Comparison of ENCODE assay signal across 8 mouse cellular contexts in genomic region chr2:26570034-26570433, GRCm38 (mm10). TPM values are rescaled to one million over a fixed set of nuclear protein-coding genes. Genes with fewer than 3 reads are reported as not detected.
A peak's percentile ranks its signal among the peaks of the same experiment; 100 is the strongest.
DNase-seq lines count a peak whose midpoint lies in the region; ATAC-seq and TF ChIP-seq lines count a peak whose summit lies in the region.
"Had no signal": no experiment of that assay in that cellular context is flagged by ENCODE, and none has a peak within 500 bp of the region (broad histone marks: within the 10 kb centered on the region; RNA-seq: fewer than 3 reads in every experiment).

No protein-coding gene starts in this region.

- ATAC-seq in intestine, embryonic 15.5 days: no peak
- ATAC-seq in liver, postnatal 0 days: peak; percentile 13; the same call in 1 of the 2 replicates

- peak; percentile 82 for TF ChIP-seq CTCF in liver, postnatal 0 days (IDR thresholded peaks at IDR 0.05; ENCODE audit: low read depth)

- H3K27me3 ChIP-seq in intestine, embryonic 15.5 days (replicated peaks): no peaks in the 10 kb centered on the region; the same call in 1 of the 2 replicates
- no peaks in the 10 kb centered on the region for H3K27me3 ChIP-seq in liver, postnatal 0 days (ENCODE audit: insufficient read depth, low read length)
- H3K27me3 ChIP-seq in splenic B cell, adult 2 months (ENCODE audit: control insufficient read depth, insufficient read depth, low read length, poor library complexity, severe bottlenecking): no peaks in the 10 kb centered on the region
- H3K27me3 ChIP-seq: neural tube, embryonic 13.5 days had no signal

- no peaks in the 10 kb centered on the region for H3K9me3 ChIP-seq in intestine, embryonic 15.5 days
- no peaks in the 10 kb centered on the region for H3K9me3 ChIP-seq in liver, postnatal 0 days (ENCODE audit: low read length)
- H3K9me3 ChIP-seq: neural tube, embryonic 13.5 days had no signal

- no peaks in the 10 kb centered on the region for H3K36me3 ChIP-seq in intestine, embryonic 15.5 days
- H3K36me3 ChIP-seq in liver, postnatal 0 days (replicated peaks; ENCODE audit: insufficient read depth, low read length): no peaks in the 10 kb centered on the region
- no peaks in the 10 kb centered on the region for H3K36me3 ChIP-seq in splenic B cell, adult 2 months (ENCODE audit: control insufficient read depth, insufficient read depth, low read length, poor library complexity, severe bottlenecking)
- H3K36me3 ChIP-seq: neural tube, embryonic 13.5 days had no signal

- no peak overlapping the region for H3K9ac ChIP-seq in intestine, embryonic 15.5 days
- no peak overlapping the region for H3K9ac ChIP-seq in liver, postnatal 0 days (replicated peaks)
- H3K9ac ChIP-seq: neural tube, embryonic 13.5 days had no signal

- H3K27ac ChIP-seq in intestine, embryonic 15.5 days: 0 out of 2 replicates have a peak overlapping the region, but pooled peaks have one; percentile 40
- H3K27ac ChIP-seq in liver, postnatal 0 days (ENCODE audit: low read depth): peak overlapping the region; percentile 45; the same call in 1 of the 2 replicates
- H3K27ac ChIP-seq: neural tube, embryonic 13.5 days had no signal

- no peak for TF ChIP-seq EP300 in liver, postnatal 0 days (IDR thresholded peaks at IDR 0.05; ENCODE audit: low read depth)

- DNase-seq in left cerebral cortex, postnatal 14 days (ENCODE audit: low spot score in 2 of 2): peak; percentile 61 to 69
- no peak for DNase-seq in left cerebral cortex, adult 8-10 months (ENCODE audit: low spot score in 2 of 2)
- peak; percentile 84 for DNase-seq in NIH3T3 (ENCODE audit: low read depth)
- peak; percentile 72 for DNase-seq in embryo, embryonic 11 days
- DNase-seq in liver, postnatal 0 days: peak; percentile 72
- peak; percentile 60 for DNase-seq in splenic B cell, adult 2 months (ENCODE audit: low read depth, low spot score)

- no peak overlapping the region for H3K4me3 ChIP-seq in intestine, embryonic 15.5 days (replicated peaks)
- H3K4me3 ChIP-seq in liver, postnatal 0 days (ENCODE audit: low read depth, low read length): no peak overlapping the region
- H3K4me3 ChIP-seq: neural tube, embryonic 13.5 days had no signal

- H3K4me2 ChIP-seq in intestine, embryonic 15.5 days (replicated peaks): no peak overlapping the region
- H3K4me2 ChIP-seq in liver, postnatal 0 days (ENCODE audit: low read depth, low read length): no peak overlapping the region
- H3K4me2 ChIP-seq: neural tube, embryonic 13.5 days had no signal

- peaks cover 17% of the 10 kb centered on the region; the same call in 1 of the 2 replicates for H3K4me1 ChIP-seq in intestine, embryonic 15.5 days (replicated peaks)
- peaks cover 22% of the 10 kb centered on the region; the same call in 1 of the 2 replicates for H3K4me1 ChIP-seq in liver, postnatal 0 days (ENCODE audit: insufficient read depth)

- WGBS in intestine, embryonic 15.5 days: 6% methylated on average over 3 of the region's 3 CpGs
- 17% methylated on average over 3 of the region's 3 CpGs for WGBS in liver, postnatal 0 days (ENCODE audit: insufficient replicate concordance)

- intact Hi-C loops in left cerebral cortex, postnatal 14 days (cut with DNase I): no loop called here

RNA-seq across cellular contexts. Expression of gene Egfl7, which starts 9.8 kb away (rescaled TPM):
- total RNA-seq in left cerebral cortex, postnatal 14 days (2021): 10 to 100 TPM; 68.5 to 78.9 TPM
- total RNA-seq in left cerebral cortex, adult 8-10 months (2022): 10 to 100 TPM; 63.8 to 88.2 (median 66.2) TPM
- polyA plus RNA-seq in intestine, embryonic 15.5 days (2015; fragmentation: Nextera tagmentation; extraction: Ambion mirVana): 113 and 124 TPM in 2 replicates
- 49.6 and 53.0 TPM in 2 replicates for polyA plus RNA-seq in liver, postnatal 0 days (2015; fragmentation: Nextera tagmentation; extraction: Ambion mirVana)

RNA-seq across cellular contexts. Expression of gene Gm20532, which starts 16.4 kb away (rescaled TPM):
- not detected for total RNA-seq in left cerebral cortex, postnatal 14 days (2021)
- total RNA-seq in left cerebral cortex, adult 8-10 months (2022): not detected
- not detected in 2 replicates for polyA plus RNA-seq in intestine, embryonic 15.5 days (2015; fragmentation: Nextera tagmentation; extraction: Ambion mirVana)
- polyA plus RNA-seq in liver, postnatal 0 days (2015; fragmentation: Nextera tagmentation; extraction: Ambion mirVana): not detected in 2 replicates
- polyA plus RNA-seq: neural tube, embryonic 13.5 days had no signal

RNA-seq across cellular contexts. Expression of gene Agpat2, which starts 34.2 kb away (rescaled TPM):
- 1 to 10 TPM in 1 of 2 experiments, under 1 TPM in 1; 0.72 to 1.3 TPM for total RNA-seq in left cerebral cortex, postnatal 14 days (2021)
- total RNA-seq in left cerebral cortex, adult 8-10 months (2022): 1 to 10 TPM; 1.5 to 3.9 (median 3.6) TPM
- 79.9 and 90.3 TPM in 2 replicates for polyA plus RNA-seq in intestine, embryonic 15.5 days (2015; fragmentation: Nextera tagmentation; extraction: Ambion mirVana)
- 215 and 221 TPM in 2 replicates for polyA plus RNA-seq in liver, postnatal 0 days (2015; fragmentation: Nextera tagmentation; extraction: Ambion mirVana)

RNA-seq across cellular contexts. Expression of gene Notch1, which starts 53.6 kb away (rescaled TPM):
- 10 to 100 TPM; 23.6 to 27.5 TPM for total RNA-seq in left cerebral cortex, postnatal 14 days (2021)
- total RNA-seq in left cerebral cortex, adult 8-10 months (2022): 10 to 100 TPM; 23.3 to 28.8 (median 26.6) TPM
- 11.3 and 12.2 TPM in 2 replicates for polyA plus RNA-seq in intestine, embryonic 15.5 days (2015; fragmentation: Nextera tagmentation; extraction: Ambion mirVana)
- 2.0 and 2.1 TPM in 2 replicates for polyA plus RNA-seq in liver, postnatal 0 days (2015; fragmentation: Nextera tagmentation; extraction: Ambion mirVana)

RNA-seq across cellular contexts. Expression of gene Fam69b, which starts 58.2 kb away (rescaled TPM):
- 10 to 100 TPM; 80.3 TPM for total RNA-seq in left cerebral cortex, postnatal 14 days (2021)
- 10 to 100 TPM; 69.1 to 74.8 (median 73.2) TPM for total RNA-seq in left cerebral cortex, adult 8-10 months (2022)
- polyA plus RNA-seq in intestine, embryonic 15.5 days (2015; fragmentation: Nextera tagmentation; extraction: Ambion mirVana): 31.1 and 32.6 TPM in 2 replicates
- 0.48 and 0.56 TPM in 2 replicates for polyA plus RNA-seq in liver, postnatal 0 days (2015; fragmentation: Nextera tagmentation; extraction: Ambion mirVana)

Comparison
In these comparisons a context has a peak if more than half of its experiments do, and no peak if none do; other contexts are left out.
1. DNase-seq: peak in left cerebral cortex, postnatal 14 days (2 of 2), NIH3T3 (single experiment), embryo, embryonic 11 days (single experiment), liver, postnatal 0 days (single experiment) and splenic B cell, adult 2 months (single experiment); none in left cerebral cortex, adult 8-10 months (0 of 2).